ENCODE assay signal across 34 mouse cellular contexts in genomic region chr2:59493445-59494085, GRCm38 (mm10). TPM values are rescaled to one million over a fixed set of nuclear protein-coding genes. Genes with fewer than 3 reads are reported as not detected.
DNase-seq lines count a peak whose midpoint lies in the region; ATAC-seq and TF ChIP-seq lines count a peak whose summit lies in the region.
"Had no signal": no experiment of that assay in that cellular context is flagged by ENCODE, and none has a peak within 500 bp of the region (broad histone marks: within the 10 kb centered on the region; RNA-seq: fewer than 3 reads in every experiment).

No protein-coding gene starts in this region.

- H3K27ac ChIP-seq in forebrain, embryonic 13.5 days, result no peak overlapping the region
- H3K27ac ChIP-seq in forebrain, postnatal 0 days (ENCODE audit: low read depth, low read length), result no peak overlapping the region
- H3K27ac ChIP-seq in lung, embryonic 16.5 days (ENCODE audit: low read length), result no peak overlapping the region
- H3K27ac ChIP-seq: forebrain, embryonic 10.5 days; heart, adult 2 months; heart, embryonic 13.5 days; hindbrain, embryonic 13.5 days; layer of hippocampus, adult 2 months; liver, embryonic 13.5 days; macrophage; midbrain, embryonic 10.5 days; neural tube, embryonic 13.5 days had no signal

- no peak overlapping the region for H3K9ac ChIP-seq in forebrain, embryonic 13.5 days
- H3K9ac ChIP-seq in forebrain, postnatal 0 days, result no peak overlapping the region
- H3K9ac ChIP-seq in lung, embryonic 16.5 days (ENCODE audit: low read length), result no peak overlapping the region
- H3K9ac ChIP-seq: heart, embryonic 13.5 days; hindbrain, embryonic 13.5 days; liver, embryonic 13.5 days; neural tube, embryonic 13.5 days had no signal

- TF ChIP-seq CTCF in forebrain, postnatal 0 days (IDR thresholded peaks at IDR 0.05; ENCODE audit: low read depth), result no peak

- peaks cover 6% of the 10 kb centered on the region; the same call in 1 of the 2 replicates for H3K27me3 ChIP-seq in forebrain, embryonic 13.5 days
- no peaks in the 10 kb centered on the region for H3K27me3 ChIP-seq in forebrain, postnatal 0 days (ENCODE audit: insufficient read depth, low read length)
- no peaks in the 10 kb centered on the region for H3K27me3 ChIP-seq in lung, embryonic 16.5 days (ENCODE audit: control insufficient read depth, insufficient read depth, low read depth, low read length)
- H3K27me3 ChIP-seq: heart, embryonic 13.5 days; liver, embryonic 13.5 days; neural tube, embryonic 13.5 days had no signal

- no peaks in the 10 kb centered on the region for H3K36me3 ChIP-seq in forebrain, embryonic 13.5 days (ENCODE audit: poor library complexity, severe bottlenecking)
- no peaks in the 10 kb centered on the region for H3K36me3 ChIP-seq in forebrain, postnatal 0 days (ENCODE audit: insufficient read depth)
- H3K36me3 ChIP-seq in lung, embryonic 16.5 days (ENCODE audit: control insufficient read depth, insufficient read depth, low read length), result no peaks in the 10 kb centered on the region
- H3K36me3 ChIP-seq: forebrain, embryonic 10.5 days; heart, embryonic 13.5 days; hindbrain, embryonic 13.5 days; liver, embryonic 13.5 days; midbrain, embryonic 10.5 days; neural tube, embryonic 13.5 days had no signal

- no peaks in the 10 kb centered on the region for H3K9me3 ChIP-seq in forebrain, embryonic 13.5 days (replicated peaks)
- no peaks in the 10 kb centered on the region for H3K9me3 ChIP-seq in forebrain, postnatal 0 days (ENCODE audit: low read length)
- H3K9me3 ChIP-seq in lung, embryonic 16.5 days (ENCODE audit: control insufficient read depth, low read length), result no peaks in the 10 kb centered on the region
- H3K9me3 ChIP-seq: forebrain, embryonic 10.5 days; heart, embryonic 13.5 days; hindbrain, embryonic 13.5 days; liver, embryonic 13.5 days; midbrain, embryonic 10.5 days; neural tube, embryonic 13.5 days had no signal

- 7% methylated on average over 13 of the region's 13 CpGs for WGBS in forebrain, embryonic 13.5 days
- 8% methylated on average over 13 of the region's 13 CpGs for WGBS in forebrain, postnatal 0 days
- 21% methylated on average over 13 of the region's 13 CpGs for WGBS in lung, embryonic 16.5 days

- peak; percentile 53; the same call in 1 of the 2 replicates for ATAC-seq in forebrain, embryonic 13.5 days
- ATAC-seq in forebrain, postnatal 0 days, result no peak
- no peak for ATAC-seq in lung, embryonic 16.5 days (ENCODE audit: low read depth)
- ATAC-seq in activated CD4-positive, CD25-positive, alpha-beta regulatory T cell, adult 4 months, result no peak
- ATAC-seq: CD4-positive, CD25-positive, alpha-beta regulatory T cell, adult 4 months; inflammation-experienced regulatory T-cells, adult 6 months; midbrain, embryonic 16.5 days had no signal

- no peak overlapping the region for H3K4me2 ChIP-seq in forebrain, embryonic 13.5 days
- no peak overlapping the region for H3K4me2 ChIP-seq in forebrain, postnatal 0 days (ENCODE audit: low read depth)
- peak overlapping the region; percentile 6; the same call in 1 of the 2 replicates for H3K4me2 ChIP-seq in lung, embryonic 16.5 days (ENCODE audit: low read depth, low read length)
- H3K4me2 ChIP-seq: heart, embryonic 13.5 days; hindbrain, embryonic 13.5 days; liver, embryonic 13.5 days; neural tube, embryonic 13.5 days had no signal

- H3K4me3 ChIP-seq in forebrain, embryonic 13.5 days, result no peak overlapping the region
- no peak overlapping the region for H3K4me3 ChIP-seq in forebrain, postnatal 0 days (ENCODE audit: low read depth, low read length)
- no peak overlapping the region for H3K4me3 ChIP-seq in lung, embryonic 16.5 days (ENCODE audit: low read length)
- H3K4me3 ChIP-seq: forebrain, embryonic 10.5 days; heart, adult 2 months; heart, embryonic 13.5 days; hindbrain, embryonic 13.5 days; layer of hippocampus, adult 2 months; liver, embryonic 13.5 days; midbrain, embryonic 10.5 days; myocyte; neural tube, embryonic 13.5 days had no signal

- no peak for DNase-seq in forebrain, postnatal 0 days
- DNase-seq in lung, postnatal 25 days (ENCODE audit: low spot score), result no peak
- peak; percentile 83 for DNase-seq in retina, embryonic 14.5 days (ENCODE audit: low spot score)
- DNase-seq in urinary bladder, postnatal 25 days (ENCODE audit: low spot score), result no peak
- DNase-seq: adrenal gland, postnatal 36 days; cerebellum, adult 11 months; cerebellum, adult 9-11 months; gastrocnemius, postnatal 25 days; heart, adult 2 months; kidney, adult 2 months; kidney, postnatal 10 days; liver, embryonic 13.5 days; lung, adult 2 months; right cerebral cortex, adult 18-20 months; right cerebral cortex, postnatal 4 days; thymus, adult 18-20 months; thymus, postnatal 4 days had no signal

- H3K4me1 ChIP-seq in forebrain, embryonic 13.5 days, result peaks cover 15% of the 10 kb centered on the region
- no peaks in the 10 kb centered on the region for H3K4me1 ChIP-seq in forebrain, postnatal 0 days (ENCODE audit: insufficient read depth)
- H3K4me1 ChIP-seq in lung, embryonic 16.5 days (replicated peaks; ENCODE audit: control insufficient read depth, insufficient read depth, low read length), result peaks cover 11% of the 10 kb centered on the region
- H3K4me1 ChIP-seq: liver, embryonic 13.5 days had no signal

RNA-seq across cellular contexts. Expression of gene Dapl1, which starts 9.1 kb away (rescaled TPM):
- 0.45 TPM in 1 of 2 replicates, not detected in the other for polyA plus RNA-seq in forebrain, embryonic 13.5 days (2015; fragmentation: Nextera tagmentation; extraction: Ambion mirVana)
- 1.00 TPM in 1 of 2 replicates, not detected in the other for total RNA-seq in forebrain, postnatal 0 days (2014; rRNA removed)
- 2.2 and 2.3 TPM in 2 replicates for polyA plus RNA-seq in forebrain, postnatal 0 days (2015; fragmentation: Nextera tagmentation; extraction: Ambion mirVana)
- polyA plus RNA-seq in lung, embryonic 16.5 days (2015; fragmentation: Nextera tagmentation; extraction: Ambion mirVana), result 5.3 and 5.4 TPM in 2 replicates
- polyA plus RNA-seq in activated CD4-positive, CD25-positive, alpha-beta regulatory T cell, adult 4 months (2017; shearing (Covaris generic)), result 10 to 100 TPM; 11.2 to 20.6 TPM
- total RNA-seq: adrenal gland, adult 18-20 months; adrenal gland, postnatal 36 days; gastrocnemius, postnatal 25 days; heart, adult 2 months; heart, postnatal 25 days; layer of hippocampus, adult 2 months; layer of hippocampus, postnatal 25 days had no signal
- polyA plus RNA-seq: heart, adult 2 months; heart, embryonic 13.5 days; hindbrain, embryonic 13.5 days; macrophage; myocyte; neural tube, embryonic 13.5 days had no signal
